Mouse (Mus musculus) hindbrain, embryonic 15.5 days (tissue): ENCODE data around the gene Fbxw8. TPM values are rescaled to one million over a fixed set of nuclear protein-coding genes. Genes with fewer than 3 reads are reported as not detected.

ENCODE experiments used
- ATAC-seq: fragments of 200-750 bp; cut with Nextera tagmentation; 2 replicates; pipeline ENCODE4 v1.8.0; 2017; ENCODE audit warnings: low read depth, moderate number of reproducible peaks, moderate TSS enrichment; ENCODE audit not compliant: low FRiP score
- H3K27ac ChIP-seq: fragments of 300-500 bp; sonication (generic); replicated peaks from 2 replicates; pipeline ENCODE4 v1.5.1; 2015; ENCODE audit warnings: mild to moderate bottlenecking, inconsistent platforms
- H3K27me3 ChIP-seq: fragments of 300-500 bp; sonication (generic); 2 replicates; pipeline ENCODE4 v1.6.1; 2015; ENCODE audit warnings: control low read depth, inconsistent platforms
- H3K36me3 ChIP-seq: fragments of 300-500 bp; sonication (generic); 2 replicates; pipeline ENCODE4 v1.6.1; 2015; ENCODE audit warnings: control low read depth, inconsistent platforms
- H3K4me1 ChIP-seq: fragments of 300-500 bp; sonication (generic); replicated peaks from 2 replicates; pipeline ENCODE4 v1.6.1; 2015; ENCODE audit warnings: control low read depth, inconsistent platforms
- H3K4me2 ChIP-seq: fragments of 300-500 bp; sonication (generic); 2 replicates; pipeline ENCODE4 v1.6.1; 2015; ENCODE audit warnings: moderate library complexity, mild to moderate bottlenecking, inconsistent platforms
- H3K4me3 ChIP-seq: fragments of 300-500 bp; sonication (generic); 2 replicates; pipeline ENCODE4 v1.5.1; 2015; ENCODE audit warnings: mild to moderate bottlenecking, inconsistent platforms
- H3K9ac ChIP-seq: fragments of 300-500 bp; sonication (generic); 2 replicates; pipeline ENCODE4 v1.6.1; 2015; ENCODE audit warnings: inconsistent platforms
- H3K9me3 ChIP-seq: fragments of 300-500 bp; sonication (generic); 2 replicates; pipeline ENCODE4 v1.6.1; 2016; ENCODE audit warnings: control low read depth, inconsistent platforms
- WGBS: fragments of 180-500 bp; shearing (Covaris S2); methylation state at CpG from one replicate; pipeline ENCODE4 v1.1.7; 2015; 5-methylcytosine and 5-hydroxymethylcytosine counted together
- polyA plus RNA-seq: library from polyadenylated mRNA; unstranded; fragments of >200 nt; fragmentation: Nextera tagmentation; extraction: Ambion mirVana; gene quantifications from 2 replicates; pipeline ENCODE4 v1.2.1, GENCODE M21; 2015

Gene Fbxw8
- polyA plus RNA-seq, 1 experiment from 2014 or later, result 21.1 TPM

DNA sequence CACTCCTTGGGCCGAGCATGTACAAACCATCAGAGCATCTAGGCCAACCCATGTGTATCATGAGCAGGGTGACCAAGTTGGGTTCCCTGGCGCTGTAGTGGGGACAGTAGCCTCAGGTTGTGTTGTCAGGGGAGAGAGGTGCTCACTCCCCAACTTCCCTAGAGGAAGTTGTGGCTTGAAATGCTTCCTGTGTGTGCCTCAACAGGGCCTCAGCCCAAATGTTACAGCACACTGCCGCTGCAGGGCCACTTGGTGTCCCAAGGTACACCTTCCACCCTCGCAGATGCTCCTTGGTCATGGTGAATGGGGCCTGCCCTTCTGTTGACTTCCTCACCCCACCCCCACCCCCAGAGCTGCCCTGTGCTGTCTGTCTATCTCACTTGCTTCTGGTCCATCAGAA is 106.9 kb downstream of the Fbxw8 start:
- WGBS, result 83% methylated on average over 4 of the region's 4 CpGs

DNA sequence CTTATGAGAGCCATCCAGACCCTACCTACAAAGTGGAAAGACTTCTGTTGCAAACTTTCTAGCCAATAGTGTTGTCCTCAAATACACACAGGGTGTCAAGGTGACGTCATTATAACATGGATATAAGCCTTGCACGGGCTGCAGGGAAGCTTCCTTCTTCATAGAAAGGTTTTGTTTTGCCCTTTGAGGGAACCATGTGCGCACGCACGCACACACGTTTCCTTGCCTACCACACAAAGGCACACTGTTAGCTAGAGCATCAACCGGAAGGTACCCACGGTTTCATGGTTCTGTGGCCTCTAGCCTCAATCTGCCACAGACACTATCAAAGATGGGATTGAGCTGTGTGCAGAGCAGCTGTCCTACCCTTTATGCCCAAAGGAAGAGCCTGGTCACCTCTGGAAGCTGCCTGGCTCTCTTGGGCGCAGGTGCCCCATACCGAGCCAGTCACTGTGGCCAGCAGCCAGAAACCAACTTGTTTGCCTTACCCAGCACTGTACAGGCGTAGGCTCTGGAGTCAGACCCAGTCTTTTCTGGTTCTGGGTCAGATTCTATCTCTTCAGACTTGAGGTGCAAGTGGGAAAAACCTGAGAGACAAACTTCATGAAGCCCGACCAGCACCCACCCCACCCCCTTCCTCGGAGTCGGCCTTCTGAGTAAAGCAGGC is 108.0 kb downstream of the Fbxw8 start:
- no peak overlapping the region for H3K4me2 ChIP-seq
- no peak overlapping the region for H3K27ac ChIP-seq
- no peaks in the 10 kb centered on the region for H3K36me3 ChIP-seq
- H3K4me1 ChIP-seq, result no peaks in the 10 kb centered on the region
- no peak overlapping the region for H3K4me3 ChIP-seq
- no peak overlapping the region for H3K9ac ChIP-seq
- H3K9me3 ChIP-seq, result no peaks in the 10 kb centered on the region
- H3K27me3 ChIP-seq, result no peaks in the 10 kb centered on the region
- 90% methylated on average over 14 of the region's 14 CpGs for WGBS
- ATAC-seq, result no peak

More for the DNA sequence above, 106.9 kb downstream of the Fbxw8 start:
- H3K4me2 ChIP-seq, result no peak overlapping the region
- no peaks in the 10 kb centered on the region for H3K4me1 ChIP-seq
- no peak for ATAC-seq
- H3K9me3 ChIP-seq, result no peaks in the 10 kb centered on the region
- H3K9ac ChIP-seq, result no peak overlapping the region
- no peak overlapping the region for H3K27ac ChIP-seq
- no peaks in the 10 kb centered on the region for H3K27me3 ChIP-seq
- no peak overlapping the region for H3K4me3 ChIP-seq
- no peaks in the 10 kb centered on the region for H3K36me3 ChIP-seq

DNA sequence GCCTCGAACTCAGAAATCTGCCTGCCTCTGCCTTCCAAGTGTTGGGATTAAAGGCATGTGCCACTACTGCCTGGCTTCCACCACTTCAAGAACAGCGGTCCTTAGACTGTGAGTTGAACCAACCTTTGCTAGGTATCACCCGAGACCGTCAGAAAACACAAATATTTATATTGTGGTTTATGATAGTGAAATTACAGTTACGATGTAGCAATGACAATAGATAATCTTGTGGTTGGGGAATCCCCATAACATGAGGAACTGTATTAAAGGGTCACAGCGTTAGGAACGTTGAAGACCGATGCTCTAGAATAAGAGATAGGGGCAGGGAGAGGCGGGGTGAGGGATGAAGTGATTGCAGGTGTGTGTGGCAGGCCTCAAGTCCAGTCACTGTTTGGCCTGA is 109.9 kb downstream of the Fbxw8 start:
- Histone ChIP-seq H3K27ac (no peak overlapping the region), H3K9ac (no peak overlapping the region), H3K36me3 (no peaks in the 10 kb centered on the region), H3K27me3 (no peaks in the 10 kb centered on the region), H3K4me2 (no peak overlapping the region), H3K9me3 (no peaks in the 10 kb centered on the region), H3K4me3 (no peak overlapping the region), H3K4me1 (no peaks in the 10 kb centered on the region)
- ATAC-seq, result no peak
- 96% methylated on average over 9 of the region's 9 CpGs for WGBS

DNA sequence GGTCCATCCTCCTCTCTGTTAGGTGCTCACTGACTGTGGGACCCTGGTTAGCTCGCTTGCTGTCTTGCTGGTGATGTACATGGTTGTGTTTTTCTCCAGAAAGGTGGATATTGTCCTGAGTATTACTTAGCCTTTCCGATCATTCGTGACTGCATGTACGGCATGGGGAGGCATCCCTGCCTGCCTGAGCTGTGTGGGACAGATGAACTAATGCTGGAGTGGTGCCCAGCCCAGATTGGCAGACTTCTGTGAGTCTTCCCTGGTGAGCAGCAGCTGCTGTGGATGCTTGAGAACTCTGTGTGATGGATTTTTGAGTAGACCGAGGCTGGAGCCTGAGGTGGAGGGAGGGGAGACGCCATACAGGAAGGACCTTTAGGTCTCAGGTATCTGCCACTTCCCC is 110.4 kb downstream of the Fbxw8 start:
- no peak overlapping the region for H3K9ac ChIP-seq
- no peak overlapping the region for H3K4me2 ChIP-seq
- H3K36me3 ChIP-seq, result no peaks in the 10 kb centered on the region
- no peak overlapping the region for H3K4me3 ChIP-seq
- no peaks in the 10 kb centered on the region for H3K27me3 ChIP-seq
- ATAC-seq, result no peak
- no peaks in the 10 kb centered on the region for H3K9me3 ChIP-seq
- no peak overlapping the region for H3K27ac ChIP-seq
- H3K4me1 ChIP-seq, result no peaks in the 10 kb centered on the region
- 60% methylated on average over 6 of the region's 6 CpGs for WGBS

GRCm38 (mm10) chr5:118043761-118044160 is 111.5 kb downstream of the Fbxw8 start:
- Histone ChIP-seq H3K36me3 (no peaks in the 10 kb centered on the region), H3K4me1 (peaks cover 7% of the 10 kb centered on the region; the same call in 1 of the 2 replicates), H3K4me3 (no peak overlapping the region), H3K27me3 (no peaks in the 10 kb centered on the region), H3K27ac (no peak overlapping the region), H3K9me3 (no peaks in the 10 kb centered on the region), H3K4me2 (no peak overlapping the region), H3K9ac (no peak overlapping the region)
- ATAC-seq, result no peak
- 81% methylated on average over 4 of the region's 4 CpGs for WGBS

DNA sequence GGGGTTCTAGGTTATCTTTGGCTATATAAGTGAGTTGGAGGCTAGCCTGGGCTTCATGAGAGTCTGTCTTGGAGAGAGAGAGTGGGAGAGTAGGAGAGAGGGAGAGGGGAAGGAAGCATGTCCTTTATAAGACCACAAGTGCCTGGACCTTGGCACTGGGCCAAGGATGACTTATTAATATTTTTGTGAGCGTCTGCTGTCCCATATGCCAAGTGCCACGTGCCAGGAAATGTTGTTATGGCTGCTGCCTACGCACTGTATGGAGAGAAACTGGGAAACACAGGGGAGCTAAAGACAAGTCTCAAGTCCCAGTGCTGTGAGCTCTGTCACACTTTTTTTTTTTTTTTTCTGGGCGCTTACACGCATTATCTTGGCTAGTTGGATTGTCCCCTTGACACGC is 112.7 kb downstream of the Fbxw8 start:
- no peaks in the 10 kb centered on the region for H3K36me3 ChIP-seq
- 78% methylated on average over 6 of the region's 6 CpGs for WGBS
- no peaks in the 10 kb centered on the region for H3K27me3 ChIP-seq
- H3K9ac ChIP-seq, result no peak overlapping the region
- H3K4me1 ChIP-seq, result peaks cover 13% of the 10 kb centered on the region
- H3K9me3 ChIP-seq, result no peaks in the 10 kb centered on the region
- H3K4me3 ChIP-seq, result no peak overlapping the region
- no peak overlapping the region for H3K27ac ChIP-seq
- ATAC-seq, result no peak
- no peak overlapping the region for H3K4me2 ChIP-seq

DNA sequence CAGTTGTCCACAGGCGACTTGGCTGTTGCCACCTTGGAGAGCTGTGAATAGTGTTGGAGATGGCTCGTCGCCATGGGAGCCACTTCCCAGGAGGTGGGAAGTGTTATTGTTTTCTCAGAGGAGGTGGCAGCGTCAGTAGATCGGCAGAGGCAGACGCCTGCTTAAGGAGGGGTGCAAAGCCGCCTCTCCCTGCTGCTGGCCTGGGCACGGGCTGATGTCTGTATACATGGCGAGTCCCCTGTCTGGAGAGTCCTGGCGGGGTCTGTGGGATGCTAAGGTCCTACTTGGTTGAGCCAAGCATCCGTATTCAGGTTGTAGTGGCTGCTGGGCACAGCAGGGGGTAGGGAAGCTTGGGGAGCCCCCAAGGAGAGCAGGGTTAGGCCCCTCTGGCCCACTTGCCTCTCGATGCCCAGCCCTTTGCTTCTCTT is 116.0 kb downstream of the Fbxw8 start:
- WGBS, result 17% methylated on average over 12 of the region's 12 CpGs
- no peaks in the 10 kb centered on the region for H3K27me3 ChIP-seq
- no peak for ATAC-seq
- no peak overlapping the region for H3K4me2 ChIP-seq
- H3K9ac ChIP-seq, result no peak overlapping the region
- H3K4me1 ChIP-seq, result peaks cover 20% of the 10 kb centered on the region
- no peak overlapping the region for H3K27ac ChIP-seq
- no peaks in the 10 kb centered on the region for H3K9me3 ChIP-seq
- H3K36me3 ChIP-seq, result no peaks in the 10 kb centered on the region
- H3K4me3 ChIP-seq, result no peak overlapping the region

GRCm38 (mm10) chr5:118037798-118038484 is 117.3 kb downstream of the Fbxw8 start:
- no peak overlapping the region for H3K4me3 ChIP-seq
- peak overlapping the region; percentile 17; the same call in 1 of the 2 replicates for H3K4me2 ChIP-seq
- H3K27ac ChIP-seq, result 0 out of 2 replicates have a peak overlapping the region, but pooled peaks have one; percentile 25
- H3K4me1 ChIP-seq, result peaks cover 20% of the 10 kb centered on the region
- ATAC-seq, result peak; percentile 60
- no peaks in the 10 kb centered on the region for H3K9me3 ChIP-seq
- WGBS, result 9% methylated on average over 10 of the region's 10 CpGs
- H3K36me3 ChIP-seq, result no peaks in the 10 kb centered on the region
- H3K27me3 ChIP-seq, result no peaks in the 10 kb centered on the region
- H3K9ac ChIP-seq, result no peak overlapping the region

DNA sequence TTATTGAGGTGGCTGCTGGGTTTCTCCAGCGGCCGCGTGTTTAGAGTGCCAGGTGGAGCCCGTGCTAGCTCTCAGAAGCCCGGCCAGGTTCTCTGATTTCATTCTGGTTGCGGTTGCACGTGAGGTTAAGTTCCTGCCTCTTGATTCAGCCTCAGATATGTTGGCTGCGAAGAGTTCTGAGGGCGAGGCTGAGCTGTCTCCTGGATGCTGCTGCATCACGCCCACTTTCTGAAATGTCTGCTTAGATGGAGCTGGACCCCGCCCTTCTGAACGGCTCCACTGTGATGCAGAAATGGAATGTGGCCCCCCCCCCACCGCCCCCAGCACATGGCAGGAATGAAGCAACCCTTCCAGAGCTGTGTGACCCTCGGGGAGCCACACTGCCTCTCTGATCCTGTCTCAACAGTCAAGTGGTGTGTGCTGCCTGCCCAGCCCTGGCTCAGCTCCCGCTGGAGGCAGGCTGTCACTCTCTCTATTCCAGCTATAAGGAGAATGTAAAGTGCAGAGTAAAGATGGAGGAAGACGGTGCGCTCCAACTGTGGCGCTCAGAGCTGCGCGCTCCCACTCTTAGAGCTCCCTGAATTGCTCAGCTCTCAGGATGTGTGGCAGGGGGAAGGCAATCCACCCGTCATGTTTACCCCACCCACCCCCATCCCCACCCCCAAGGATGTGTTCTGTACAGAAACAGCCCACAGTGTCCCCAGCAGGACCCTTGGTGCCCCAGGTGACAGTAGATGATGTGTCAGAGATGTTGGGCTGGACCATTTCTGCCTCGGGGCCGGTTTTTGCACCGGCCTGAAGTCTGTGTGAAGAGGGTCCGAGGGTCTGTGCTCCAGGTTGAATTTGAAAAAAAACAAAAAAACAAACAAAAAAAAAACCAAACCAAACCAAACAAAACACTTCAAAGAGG is 118.1 kb downstream of the Fbxw8 start:
- Histone ChIP-seq H3K4me1 (peaks cover 20% of the 10 kb centered on the region), H3K4me3 (no peak overlapping the region), H3K27ac (no peak overlapping the region), H3K4me2 (peak overlapping the region; percentile 17), H3K36me3 (no peaks in the 10 kb centered on the region), H3K27me3 (no peaks in the 10 kb centered on the region), H3K9ac (no peak overlapping the region), H3K9me3 (no peaks in the 10 kb centered on the region)
- WGBS, result 39% methylated on average over 25 of the region's 25 CpGs
- peak; percentile 42; the same call in 1 of the 2 replicates for ATAC-seq

DNA sequence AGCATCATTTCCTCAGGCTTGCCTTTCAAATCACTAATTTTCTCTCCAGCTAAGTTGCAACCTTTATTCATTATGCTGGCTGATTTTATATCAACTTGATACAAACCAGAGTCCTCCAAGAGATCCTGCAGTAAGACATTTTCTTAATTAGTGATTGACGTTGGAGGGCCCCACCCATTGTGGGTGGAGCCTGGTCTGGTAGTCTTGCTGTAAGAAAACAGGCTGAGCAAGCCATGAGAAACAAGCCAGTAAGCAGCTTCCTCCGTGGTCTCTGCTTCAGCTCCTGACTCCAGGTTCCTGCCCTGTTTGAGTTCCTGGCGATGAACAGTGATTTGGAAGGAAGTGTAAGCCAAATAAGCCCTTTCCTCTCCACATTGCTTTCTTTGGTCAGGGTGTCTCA is 119.5 kb downstream of the Fbxw8 start:
- no peaks in the 10 kb centered on the region for H3K27me3 ChIP-seq
- peaks cover 20% of the 10 kb centered on the region for H3K4me1 ChIP-seq
- no peaks in the 10 kb centered on the region for H3K36me3 ChIP-seq
- 71% methylated on average over 3 of the region's 3 CpGs for WGBS
- no peak overlapping the region for H3K4me3 ChIP-seq
- H3K9ac ChIP-seq, result no peak overlapping the region
- no peak overlapping the region for H3K27ac ChIP-seq
- H3K4me2 ChIP-seq, result no peak overlapping the region
- no peaks in the 10 kb centered on the region for H3K9me3 ChIP-seq
- no peak for ATAC-seq

GRCm38 (mm10) chr5:118034632-118035031 is 120.6 kb downstream of the Fbxw8 start:
- H3K4me2 ChIP-seq, result no peak overlapping the region
- H3K27ac ChIP-seq, result no peak overlapping the region
- no peak overlapping the region for H3K9ac ChIP-seq
- H3K27me3 ChIP-seq, result peaks cover 11% of the 10 kb centered on the region
- no peaks in the 10 kb centered on the region for H3K36me3 ChIP-seq
- no peaks in the 10 kb centered on the region for H3K9me3 ChIP-seq
- peaks cover 21% of the 10 kb centered on the region for H3K4me1 ChIP-seq
- WGBS, result 97% methylated on average over 1 of the region's 1 CpGs
- H3K4me3 ChIP-seq, result no peak overlapping the region
- ATAC-seq, result no peak

GRCm38 (mm10) chr5:118033740-118034139 is 121.5 kb downstream of the Fbxw8 start:
- no peak for ATAC-seq
- peaks cover 23% of the 10 kb centered on the region for H3K4me1 ChIP-seq
- no peaks in the 10 kb centered on the region for H3K36me3 ChIP-seq
- H3K27me3 ChIP-seq, result peaks cover 20% of the 10 kb centered on the region
- no peaks in the 10 kb centered on the region for H3K9me3 ChIP-seq
- H3K4me2 ChIP-seq, result no peak overlapping the region
- WGBS, result 82% methylated on average over 6 of the region's 6 CpGs
- no peak overlapping the region for H3K9ac ChIP-seq
- no peak overlapping the region for H3K27ac ChIP-seq
- no peak overlapping the region for H3K4me3 ChIP-seq
